Mouse (Mus musculus) liver, embryonic 15.5 days (tissue): ENCODE results near the gene Hat1. TPM values are rescaled to one million over a fixed set of nuclear protein-coding genes. Genes with fewer than 3 reads are reported as not detected.
A peak's percentile ranks its signal among the peaks of the same experiment; 100 is the strongest.

Source experiments
- ATAC-seq: fragments of 200-750 bp; cut with Nextera tagmentation; 2 replicates; pipeline ENCODE4 v1.8.0; 2017; ENCODE audit warnings: moderate number of reproducible peaks, mild to moderate bottlenecking, moderate library complexity; ENCODE audit not compliant: insufficient read depth
- H3K27ac ChIP-seq: fragments of 300-500 bp; sonication (generic); replicated peaks from 2 replicates; pipeline ENCODE4 v1.5.1; 2015; ENCODE audit warnings: mild to moderate bottlenecking, inconsistent platforms
- H3K27me3 ChIP-seq: fragments of 300-500 bp; sonication (generic); 2 replicates; pipeline ENCODE4 v1.6.1; 2015; ENCODE audit warnings: mild to moderate bottlenecking, inconsistent platforms
- H3K36me3 ChIP-seq: fragments of 300-500 bp; sonication (generic); replicated peaks from 2 replicates; pipeline ENCODE4 v1.6.1; 2015; ENCODE audit warnings: moderate library complexity, mild to moderate bottlenecking, inconsistent platforms
- H3K4me1 ChIP-seq: fragments of 300-500 bp; sonication (generic); replicated peaks from 2 replicates; pipeline ENCODE4 v1.6.1; 2015; ENCODE audit warnings: inconsistent platforms
- H3K4me2 ChIP-seq: fragments of 300-500 bp; sonication (generic); 2 replicates; pipeline ENCODE4 v1.6.1; 2015; ENCODE audit warnings: moderate library complexity, mild to moderate bottlenecking, inconsistent platforms
- H3K4me3 ChIP-seq: fragments of 300-500 bp; sonication (generic); replicated peaks from 2 replicates; pipeline ENCODE4 v1.5.1; 2015; ENCODE audit warnings: mild to moderate bottlenecking, inconsistent platforms
- H3K9ac ChIP-seq: fragments of 300-500 bp; sonication (generic); 2 replicates; pipeline ENCODE4 v1.6.1; 2015; ENCODE audit warnings: moderate library complexity, mild to moderate bottlenecking, inconsistent platforms
- H3K9me3 ChIP-seq: fragments of 300-500 bp; sonication (generic); replicated peaks from 2 replicates; pipeline ENCODE4 v1.6.1; 2016; ENCODE audit warnings: inconsistent platforms
- WGBS: fragments of 180-500 bp; shearing (Covaris S2); methylation state at CpG from one replicate; pipeline ENCODE4 v1.1.7; 2015; ENCODE audit warnings: mixed read lengths; ENCODE audit not compliant: insufficient replicate concordance; 5-methylcytosine and 5-hydroxymethylcytosine counted together
- polyA plus RNA-seq: library from polyadenylated mRNA; unstranded; fragments of >200 nt; fragmentation: Nextera tagmentation; extraction: Ambion mirVana; gene quantifications from 2 replicates; pipeline ENCODE4 v1.2.1, GENCODE M21; 2015

Hat1 gene
- polyA plus RNA-seq, 1 experiment from 2014 or later: 107 TPM

GRCm38 (mm10) chr2:71381962-71382361 is 6.8 kb upstream of the Hat1 start:
- H3K9me3 ChIP-seq: no peaks in the 10 kb centered on the region
- H3K4me2 ChIP-seq: no peak overlapping the region
- no peak for ATAC-seq
- no peak overlapping the region for H3K9ac ChIP-seq
- H3K36me3 ChIP-seq: no peaks in the 10 kb centered on the region
- H3K4me1 ChIP-seq: 0 out of 2 replicates have a peak, but pooled peaks cover 6% of the 10 kb centered on the region
- H3K27ac ChIP-seq: no peak overlapping the region
- no peak overlapping the region for H3K4me3 ChIP-seq
- no peaks in the 10 kb centered on the region; the same call in 1 of the 2 replicates for H3K27me3 ChIP-seq
- 52% methylated on average over 4 of the region's 4 CpGs for WGBS

- 45% methylated on average over 11 of the region's 11 CpGs for whole genome bisulfite sequencing
- H3K36me3 ChIP-seq: no peaks in the 10 kb centered on the region
These were observed 4.9 kb upstream of the Hat1 start for GRCm38 (mm10) chr2:71383890-71384289.

GRCm38 (mm10) chr2:71387766-71388165 is 992 bp upstream of the Hat1 start:
- Histone ChIP-seq H3K4me2 (no peak overlapping the region), H3K9ac (no peak overlapping the region)
- WGBS: 83% methylated on average over 6 of the region's 6 CpGs

More at GRCm38 (mm10) chr2:71383890-71384289, 4.9 kb upstream of the Hat1 start:
- no peak overlapping the region for H3K9ac ChIP-seq
- H3K4me2 ChIP-seq: peak overlapping the region; percentile 35; the same call in 1 of the 2 replicates
- no peaks in the 10 kb centered on the region; the same call in 1 of the 2 replicates for H3K27me3 ChIP-seq
- H3K27ac ChIP-seq: no peak overlapping the region
- H3K4me3 ChIP-seq: no peak overlapping the region
- ATAC-seq: no peak
- H3K9me3 ChIP-seq: no peaks in the 10 kb centered on the region
- H3K4me1 ChIP-seq: peaks cover 12% of the 10 kb centered on the region

GRCm38 (mm10) chr2:71389864-71390263 is 1.1 kb downstream of the Hat1 start:
- H3K36me3 ChIP-seq: peaks cover 33% of the 10 kb centered on the region
- peaks cover 26% of the 10 kb centered on the region for H3K4me1 ChIP-seq
- 13% methylated on average over 9 of the region's 9 CpGs for WGBS
- H3K9ac ChIP-seq: peak overlapping the region; percentile 77
- no peaks in the 10 kb centered on the region for H3K9me3 ChIP-seq
- H3K27ac ChIP-seq: peak overlapping the region; percentile 76
- no peak for ATAC-seq
- H3K4me3 ChIP-seq: peak overlapping the region; percentile 83
- H3K4me2 ChIP-seq: peak overlapping the region; percentile 76
- H3K27me3 ChIP-seq: no peaks in the 10 kb centered on the region

More at GRCm38 (mm10) chr2:71387766-71388165, 992 bp upstream of the Hat1 start:
- Histone ChIP-seq H3K27me3 (no peaks in the 10 kb centered on the region; the same call in 1 of the 2 replicates), H3K9me3 (no peaks in the 10 kb centered on the region), H3K27ac (no peak overlapping the region), H3K4me1 (peaks cover 18% of the 10 kb centered on the region), H3K36me3 (peaks cover 16% of the 10 kb centered on the region), H3K4me3 (no peak overlapping the region)
- ATAC-seq: no peak

- WGBS: 77% methylated on average over 1 of the region's 1 CpGs
- no peak overlapping the region for H3K27ac ChIP-seq
- ATAC-seq: no peak
- H3K9me3 ChIP-seq: no peaks in the 10 kb centered on the region
- peaks cover 60% of the 10 kb centered on the region for H3K36me3 ChIP-seq
- no peak overlapping the region for H3K4me2 ChIP-seq
- no peaks in the 10 kb centered on the region for H3K27me3 ChIP-seq
- no peaks in the 10 kb centered on the region for H3K4me1 ChIP-seq
- no peak overlapping the region for H3K4me3 ChIP-seq
- H3K9ac ChIP-seq: no peak overlapping the region
These were observed 16.9 kb downstream of the Hat1 start for GRCm38 (mm10) chr2:71405613-71406012.

GRCm38 (mm10) chr2:71418760-71419280 is 30.1 kb downstream of the Hat1 start:
- no peak overlapping the region for H3K27ac ChIP-seq
- H3K4me1 ChIP-seq: no peaks in the 10 kb centered on the region
- no peak for ATAC-seq
- H3K4me3 ChIP-seq: no peak overlapping the region
- 80% methylated on average over 3 of the region's 3 CpGs for WGBS
- no peak overlapping the region for H3K9ac ChIP-seq
- no peak overlapping the region for H3K4me2 ChIP-seq
- no peaks in the 10 kb centered on the region for H3K9me3 ChIP-seq
- H3K36me3 ChIP-seq: peaks cover 42% of the 10 kb centered on the region
- H3K27me3 ChIP-seq: no peaks in the 10 kb centered on the region

- Histone ChIP-seq H3K9me3 (no peaks in the 10 kb centered on the region), H3K4me1 (peaks cover 3% of the 10 kb centered on the region; the same call in 1 of the 2 replicates), H3K27ac (no peak overlapping the region), H3K9ac (no peak overlapping the region), H3K27me3 (no peaks in the 10 kb centered on the region), H3K4me3 (no peak overlapping the region), H3K36me3 (peaks cover 42% of the 10 kb centered on the region), H3K4me2 (no peak overlapping the region)
- WGBS: 35% methylated on average over 3 of the region's 3 CpGs
- ATAC-seq: no peak
These were observed 30.6 kb downstream of the Hat1 start for GRCm38 (mm10) chr2:71419408-71419807.

GRCm38 (mm10) chr2:71420895-71421425 is 32.2 kb downstream of the Hat1 start:
- Histone ChIP-seq H3K4me2 (no peak overlapping the region), H3K9ac (no peak overlapping the region), H3K36me3 (peaks cover 40% of the 10 kb centered on the region), H3K9me3 (no peaks in the 10 kb centered on the region), H3K4me1 (peaks cover 5% of the 10 kb centered on the region; the same call in 1 of the 2 replicates), H3K4me3 (no peak overlapping the region), H3K27me3 (no peaks in the 10 kb centered on the region), H3K27ac (no peak overlapping the region)
- no peak for ATAC-seq
- 89% methylated on average over 9 of the region's 9 CpGs for WGBS

GRCm38 (mm10) chr2:71424545-71424944 is 35.8 kb downstream of the Hat1 start:
- H3K27me3 ChIP-seq: no peaks in the 10 kb centered on the region
- H3K36me3 ChIP-seq: peaks cover 53% of the 10 kb centered on the region
- peak; percentile 65 for ATAC-seq
- H3K27ac ChIP-seq: peak overlapping the region; percentile 41; the same call in 1 of the 2 replicates
- no peak overlapping the region for H3K4me3 ChIP-seq
- 29% methylated on average over 4 of the region's 4 CpGs for WGBS
- H3K4me1 ChIP-seq: peaks cover 5% of the 10 kb centered on the region; the same call in 1 of the 2 replicates
- H3K4me2 ChIP-seq: no peak overlapping the region
- H3K9me3 ChIP-seq: no peaks in the 10 kb centered on the region
- no peak overlapping the region for H3K9ac ChIP-seq

GRCm38 (mm10) chr2:71435440-71435839 is 46.7 kb downstream of the Hat1 start:
- H3K36me3 ChIP-seq: peaks cover 70% of the 10 kb centered on the region
- WGBS: 60% methylated on average over 4 of the region's 4 CpGs
- no peaks in the 10 kb centered on the region for H3K9me3 ChIP-seq
- no peak overlapping the region for H3K9ac ChIP-seq
- H3K27me3 ChIP-seq: no peaks in the 10 kb centered on the region
- H3K27ac ChIP-seq: no peak overlapping the region
- H3K4me3 ChIP-seq: no peak overlapping the region
- H3K4me1 ChIP-seq: no peaks in the 10 kb centered on the region
- no peak for ATAC-seq
- no peak overlapping the region for H3K4me2 ChIP-seq

GRCm38 (mm10) chr2:71443376-71443775 is 54.6 kb downstream of the Hat1 start:
- Histone ChIP-seq H3K27me3 (peaks cover 29% of the 10 kb centered on the region), H3K9me3 (no peaks in the 10 kb centered on the region), H3K4me1 (peaks cover 6% of the 10 kb centered on the region), H3K27ac (no peak overlapping the region), H3K4me2 (no peak overlapping the region), H3K9ac (no peak overlapping the region), H3K36me3 (peaks cover 28% of the 10 kb centered on the region), H3K4me3 (no peak overlapping the region)
- WGBS: 39% methylated on average over 2 of the region's 2 CpGs
- no peak for ATAC-seq
